Mouse (Mus musculus): Measurements from ENCODE around the gene Ctnnbl1. TPM values are rescaled to one million over a fixed set of nuclear protein-coding genes. Genes with fewer than 3 reads are reported as not detected.

Ctnnbl1 gene
- total and polyA plus RNA-seq, 2 experiments from 2014 or later: 21.0 to 28.4 TPM

DNA sequence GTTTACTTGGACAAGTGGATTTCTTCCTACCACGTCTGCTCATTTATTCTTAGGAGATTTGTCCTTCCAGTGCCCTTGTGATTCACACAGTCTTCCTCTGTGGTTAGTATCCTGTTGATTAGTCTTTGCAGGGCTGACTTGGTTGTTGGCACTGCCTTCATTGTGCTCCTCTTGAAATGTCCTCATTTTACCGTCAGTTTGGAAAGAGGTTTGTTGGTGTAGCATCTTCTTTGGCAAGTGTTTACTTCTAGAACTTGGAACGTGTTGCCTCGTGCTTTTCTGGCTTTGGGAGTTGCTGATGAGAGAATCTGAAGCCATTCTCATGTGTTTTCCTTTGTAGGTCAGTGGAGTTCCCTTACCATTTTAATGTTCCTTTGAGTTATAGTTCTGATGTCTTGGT, 25.7 kb downstream of the Ctnnbl1 start:
- no peaks in the 10 kb centered on the region for H3K9me3 ChIP-seq (replicated peaks; ENCODE audit: control insufficient read depth, low read length)
- no peak overlapping the region for H3K27ac ChIP-seq (ENCODE audit: low read depth)
- H3K4me2 ChIP-seq (ENCODE audit: low read depth, low read length): no peak overlapping the region
- no peaks in the 10 kb centered on the region for H3K36me3 ChIP-seq (replicated peaks; ENCODE audit: control insufficient read depth, insufficient read depth, low read length)
- no peak for DNase-seq (ENCODE audit: low spot score)
- no peaks in the 10 kb centered on the region for H3K27me3 ChIP-seq (ENCODE audit: control insufficient read depth, insufficient read depth, low read length)
- ATAC-seq (ENCODE audit: insufficient read depth, low read depth): no peak
- no peak overlapping the region for H3K9ac ChIP-seq (replicated peaks; ENCODE audit: low read depth, low read length)
- H3K4me3 ChIP-seq (ENCODE audit: low read depth, low read length): no peak overlapping the region
- no peaks in the 10 kb centered on the region for H3K4me1 ChIP-seq (ENCODE audit: control insufficient read depth, insufficient read depth)
- WGBS: 71% methylated on average over 4 of the region's 4 CpGs
- TF ChIP-seq CTCF (IDR thresholded peaks at IDR 0.05; ENCODE audit: low read depth) (no peak), EP300 (IDR thresholded peaks at IDR 0.05; ENCODE audit: low read depth) (no peak)

DNA sequence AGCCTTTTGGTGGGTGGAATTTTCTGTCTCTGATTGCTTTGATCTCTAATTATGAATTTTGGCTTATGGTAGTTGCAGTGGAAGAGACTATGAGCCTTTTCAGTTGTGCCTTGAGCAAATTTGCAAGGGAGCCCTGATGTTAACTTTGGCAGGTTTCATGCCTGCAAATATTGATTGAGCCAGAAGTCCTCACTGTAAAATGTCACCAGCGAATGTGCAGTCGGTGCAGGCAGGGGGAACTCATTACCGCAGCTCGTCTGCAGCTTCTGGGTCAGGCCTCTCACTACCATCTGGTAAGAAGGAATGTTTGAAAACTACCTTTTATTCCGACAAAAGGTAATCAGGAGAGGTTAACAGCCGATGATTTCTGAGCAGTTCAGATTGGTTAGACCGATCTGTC, 29.4 kb downstream of the Ctnnbl1 start:
- no peak for ATAC-seq (ENCODE audit: insufficient read depth, low read depth)
- no peak overlapping the region for H3K4me3 ChIP-seq (ENCODE audit: low read depth, low read length)

DNA sequence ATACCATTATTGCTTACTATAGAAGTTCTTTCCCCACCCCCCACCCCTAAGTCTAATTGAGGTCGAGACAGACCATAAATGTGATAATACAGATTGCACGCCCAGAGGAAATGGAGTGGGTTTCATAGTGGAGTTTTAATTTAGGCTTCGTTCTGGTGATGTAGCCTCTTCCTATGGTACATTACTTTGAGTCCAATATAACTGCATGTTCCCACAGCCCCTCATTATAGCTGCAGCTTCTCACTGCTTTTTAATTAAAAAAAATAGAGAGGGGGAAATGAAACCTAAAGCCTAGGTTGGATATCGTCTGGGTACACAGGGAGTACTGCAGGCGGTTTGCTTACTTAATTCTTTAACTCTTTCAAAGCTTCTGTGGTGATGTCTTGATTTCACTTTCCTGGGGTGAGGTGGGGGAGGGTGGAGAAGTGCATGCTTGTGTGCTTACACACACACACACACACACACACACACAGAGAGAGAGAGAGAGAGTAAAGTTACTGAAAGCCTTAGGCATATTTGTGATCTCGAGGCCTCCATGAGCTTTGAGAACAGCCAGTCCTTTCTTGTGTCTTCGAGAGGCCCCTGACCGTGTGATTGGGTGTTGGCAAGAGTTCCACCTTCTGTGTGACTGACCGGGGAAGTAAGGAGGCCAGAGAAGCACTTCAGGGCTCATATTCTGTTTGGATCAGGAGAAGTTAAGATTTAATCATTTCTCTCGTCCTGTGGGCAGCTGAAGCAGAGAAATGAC, 31.7 kb downstream of the Ctnnbl1 start:
- ATAC-seq (ENCODE audit: insufficient read depth, low read depth): no peak

More for the DNA sequence above, 29.4 kb downstream of the Ctnnbl1 start:
- Histone ChIP-seq H3K27ac (ENCODE audit: low read depth) (no peak overlapping the region), H3K4me2 (ENCODE audit: low read depth, low read length) (no peak overlapping the region), H3K36me3 (replicated peaks; ENCODE audit: control insufficient read depth, insufficient read depth, low read length) (no peaks in the 10 kb centered on the region), H3K9me3 (replicated peaks; ENCODE audit: control insufficient read depth, low read length) (no peaks in the 10 kb centered on the region), H3K9ac (replicated peaks; ENCODE audit: low read depth, low read length) (no peak overlapping the region), H3K27me3 (ENCODE audit: control insufficient read depth, insufficient read depth, low read length) (no peaks in the 10 kb centered on the region), H3K4me1 (ENCODE audit: control insufficient read depth, insufficient read depth) (no peaks in the 10 kb centered on the region)
- 84% methylated on average over 7 of the region's 7 CpGs for WGBS
- TF ChIP-seq CTCF (IDR thresholded peaks at IDR 0.05; ENCODE audit: low read depth) (no peak), EP300 (IDR thresholded peaks at IDR 0.05; ENCODE audit: low read depth) (no peak)
- DNase-seq (ENCODE audit: low spot score): no peak

DNA sequence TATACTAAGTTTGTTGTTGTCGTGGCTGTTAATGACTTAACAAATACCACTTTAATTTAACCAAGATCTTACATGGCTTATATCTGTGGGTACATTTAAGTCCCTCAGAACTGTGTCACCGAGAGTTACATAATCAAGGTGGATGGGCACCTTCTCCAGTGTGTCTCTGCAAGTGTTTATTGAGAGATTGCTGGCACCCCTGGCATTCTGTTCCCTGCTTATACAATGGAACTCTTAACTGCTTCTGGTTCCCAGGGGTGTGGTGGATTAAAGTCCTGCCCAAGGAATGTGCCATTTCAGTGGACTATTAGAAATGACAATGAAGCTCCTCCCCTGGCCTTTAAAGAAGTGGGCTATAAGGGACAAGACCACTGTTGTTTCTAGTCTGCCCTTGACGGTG, 33.6 kb downstream of the Ctnnbl1 start:
- TF ChIP-seq CTCF (IDR thresholded peaks at IDR 0.05; ENCODE audit: low read depth): no peak
- no peak for TF ChIP-seq EP300 (IDR thresholded peaks at IDR 0.05; ENCODE audit: low read depth)
- WGBS: 88% methylated on average over 3 of the region's 3 CpGs
- DNase-seq (ENCODE audit: low spot score) (no peak), ATAC-seq (ENCODE audit: insufficient read depth, low read depth) (no peak)
- Histone ChIP-seq H3K27ac (ENCODE audit: low read depth) (no peak overlapping the region), H3K27me3 (ENCODE audit: control insufficient read depth, insufficient read depth, low read length) (no peaks in the 10 kb centered on the region), H3K9me3 (replicated peaks; ENCODE audit: control insufficient read depth, low read length) (no peaks in the 10 kb centered on the region), H3K4me3 (ENCODE audit: low read depth, low read length) (no peak overlapping the region), H3K4me2 (ENCODE audit: low read depth, low read length) (no peak overlapping the region), H3K4me1 (ENCODE audit: control insufficient read depth, insufficient read depth) (no peaks in the 10 kb centered on the region), H3K36me3 (replicated peaks; ENCODE audit: control insufficient read depth, insufficient read depth, low read length) (peaks cover 6% of the 10 kb centered on the region), H3K9ac (replicated peaks; ENCODE audit: low read depth, low read length) (no peak overlapping the region)

More for the DNA sequence above, 31.7 kb downstream of the Ctnnbl1 start:
- 51% methylated on average over 10 of the region's 10 CpGs for WGBS
- H3K27me3 ChIP-seq (ENCODE audit: control insufficient read depth, insufficient read depth, low read length): no peaks in the 10 kb centered on the region
- H3K27ac ChIP-seq (ENCODE audit: low read depth): no peak overlapping the region
- no peak for DNase-seq (ENCODE audit: low spot score)
- no peaks in the 10 kb centered on the region for H3K9me3 ChIP-seq (replicated peaks; ENCODE audit: control insufficient read depth, low read length)
- no peaks in the 10 kb centered on the region for H3K4me1 ChIP-seq (ENCODE audit: control insufficient read depth, insufficient read depth)
- no peak overlapping the region for H3K4me3 ChIP-seq (ENCODE audit: low read depth, low read length)
- TF ChIP-seq CTCF (IDR thresholded peaks at IDR 0.05; ENCODE audit: low read depth) (no peak), EP300 (IDR thresholded peaks at IDR 0.05; ENCODE audit: low read depth) (no peak)
- no peaks in the 10 kb centered on the region for H3K36me3 ChIP-seq (replicated peaks; ENCODE audit: control insufficient read depth, insufficient read depth, low read length)
- no peak overlapping the region for H3K4me2 ChIP-seq (ENCODE audit: low read depth, low read length)
- H3K9ac ChIP-seq (replicated peaks; ENCODE audit: low read depth, low read length): no peak overlapping the region

DNA sequence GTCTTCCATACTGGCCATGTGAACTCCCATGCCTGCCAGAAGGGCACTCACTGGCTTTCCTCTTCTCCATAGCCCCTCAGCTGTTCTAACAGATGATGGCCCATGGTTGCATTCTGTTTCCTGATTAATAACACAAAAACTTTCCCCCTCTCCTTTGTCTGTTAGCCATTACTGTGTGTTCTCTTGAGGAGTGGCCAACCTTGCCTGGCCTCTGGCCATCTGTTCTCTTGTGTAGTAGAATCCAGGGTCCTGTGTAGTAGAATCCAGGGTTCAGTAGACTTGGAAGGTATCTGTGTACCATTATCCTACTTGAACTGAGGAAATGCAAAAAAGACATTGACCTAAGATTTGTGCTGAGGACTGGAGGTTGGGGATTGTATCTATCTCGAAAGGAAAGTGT, 36.5 kb downstream of the Ctnnbl1 start:
- DNase-seq (ENCODE audit: low spot score) (no peak), ATAC-seq (ENCODE audit: insufficient read depth, low read depth) (no peak)
- TF ChIP-seq CTCF (IDR thresholded peaks at IDR 0.05; ENCODE audit: low read depth): no peak
- TF ChIP-seq EP300 (IDR thresholded peaks at IDR 0.05; ENCODE audit: low read depth): no peak
- H3K9ac ChIP-seq (replicated peaks; ENCODE audit: low read depth, low read length): no peak overlapping the region
- no peak overlapping the region for H3K4me3 ChIP-seq (ENCODE audit: low read depth, low read length)
- no peaks in the 10 kb centered on the region for H3K4me1 ChIP-seq (ENCODE audit: control insufficient read depth, insufficient read depth)
- no peak overlapping the region for H3K27ac ChIP-seq (ENCODE audit: low read depth)
- H3K9me3 ChIP-seq (replicated peaks; ENCODE audit: control insufficient read depth, low read length): no peaks in the 10 kb centered on the region
- no peak overlapping the region for H3K4me2 ChIP-seq (ENCODE audit: low read depth, low read length)
- peaks cover 9% of the 10 kb centered on the region for H3K36me3 ChIP-seq (replicated peaks; ENCODE audit: control insufficient read depth, insufficient read depth, low read length)
- no peaks in the 10 kb centered on the region for H3K27me3 ChIP-seq (ENCODE audit: control insufficient read depth, insufficient read depth, low read length)
- WGBS: 87% methylated on average over 1 of the region's 1 CpGs

DNA sequence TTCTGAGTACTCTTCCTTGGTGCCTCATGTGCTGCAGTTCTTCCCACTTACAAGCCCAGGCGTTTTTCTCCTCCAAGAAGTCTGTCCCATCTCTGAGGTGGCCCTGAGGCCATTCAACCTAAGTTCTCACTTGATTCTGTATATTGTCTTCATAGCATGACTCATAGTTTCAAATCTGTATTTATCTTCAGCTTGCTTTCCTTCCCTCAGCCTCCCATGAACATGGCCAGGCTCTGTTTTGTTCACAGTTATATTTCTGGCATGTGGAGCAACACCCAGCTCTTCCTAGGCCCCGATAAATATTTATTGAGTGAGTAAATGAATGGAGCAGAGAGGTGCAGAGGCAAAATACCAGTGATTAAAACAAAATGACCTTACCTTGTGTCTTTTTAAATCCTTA, 38.8 kb downstream of the Ctnnbl1 start:
- no peak overlapping the region for H3K27ac ChIP-seq (ENCODE audit: low read depth)
- no peak overlapping the region for H3K9ac ChIP-seq (replicated peaks; ENCODE audit: low read depth, low read length)
- no peaks in the 10 kb centered on the region for H3K27me3 ChIP-seq (ENCODE audit: control insufficient read depth, insufficient read depth, low read length)
- no peak for DNase-seq (ENCODE audit: low spot score)
- TF ChIP-seq EP300 (IDR thresholded peaks at IDR 0.05; ENCODE audit: low read depth) (no peak), CTCF (IDR thresholded peaks at IDR 0.05; ENCODE audit: low read depth) (no peak)
- H3K4me3 ChIP-seq (ENCODE audit: low read depth, low read length): no peak overlapping the region
- 67% methylated on average over 2 of the region's 2 CpGs for WGBS
- H3K4me1 ChIP-seq (ENCODE audit: control insufficient read depth, insufficient read depth): no peaks in the 10 kb centered on the region
- no peaks in the 10 kb centered on the region for H3K9me3 ChIP-seq (replicated peaks; ENCODE audit: control insufficient read depth, low read length)
- ATAC-seq (ENCODE audit: insufficient read depth, low read depth): no peak
- H3K36me3 ChIP-seq (replicated peaks; ENCODE audit: control insufficient read depth, insufficient read depth, low read length): peaks cover 19% of the 10 kb centered on the region
- H3K4me2 ChIP-seq (ENCODE audit: low read depth, low read length): no peak overlapping the region

Measured in heart, postnatal 0 days (tissue).